Mouse (Mus musculus) MEL (cell line): Measurements from ENCODE around the gene Gm38431. TPM values are rescaled to one million over a fixed set of nuclear protein-coding genes. Genes with fewer than 3 reads are reported as not detected.

ENCODE experiments used
- DNase-seq: peaks from one replicate; pipeline ENCODE4 v3.0.0; 2011; ENCODE audit warnings: low read depth, low spot score
- H3K27ac ChIP-seq: 2 replicates; pipeline ENCODE4 v1.5.1; 2012; ENCODE audit warnings: low read depth, mild to moderate bottlenecking, control low read depth, low read length, moderate library complexity; ENCODE audit not compliant: control insufficient read depth
- H3K27me3 ChIP-seq, 2 experiments: fragments of 150-350 bp in 1 of 2; sonication (generic) in 1 of 2; 2 replicates each; pipeline ENCODE4 v1.6.1; 2012; ENCODE audit warnings: low read length in 2 of 2, mild to moderate bottlenecking in 2 of 2, improper control_type of control experiment in 1 of 2, moderate library complexity in 1 of 2; ENCODE audit not compliant: insufficient read depth in 2 of 2, control insufficient read depth in 1 of 2
- H3K36me3 ChIP-seq, 2 experiments: 2 replicates each; pipeline ENCODE4 v1.6.1; 2012 to 2014; ENCODE audit warnings: low read length in 2 of 2, improper control_type of control experiment in 1 of 2, inconsistent platforms in 1 of 2, mild to moderate bottlenecking in 1 of 2; ENCODE audit not compliant: insufficient read depth in 2 of 2, control insufficient read depth in 1 of 2
- H3K4me1 ChIP-seq, 2 experiments: fragments of 150-350 bp in 1 of 2; sonication (generic) in 1 of 2; 2 replicates each; pipeline ENCODE4 v1.6.1; 2012; ENCODE audit warnings: low read length in 2 of 2, improper control_type of control experiment in 1 of 2, mild to moderate bottlenecking in 1 of 2; ENCODE audit not compliant: insufficient read depth in 2 of 2, control insufficient read depth in 1 of 2
- H3K4me3 ChIP-seq, 2 experiments: fragments of 150-350 bp in 1 of 2; sonication (generic) in 1 of 2; 2 replicates each; pipeline ENCODE4 v1.5.1; 2012; ENCODE audit warnings: low read depth in 2 of 2, low read length in 2 of 2, mild to moderate bottlenecking in 2 of 2, moderate library complexity in 2 of 2, control low read depth in 1 of 2, improper control_type of control experiment in 1 of 2; ENCODE audit not compliant: control insufficient read depth in 1 of 2, insufficient read depth in 1 of 2
- H3K79me2 ChIP-seq: 2 replicates; pipeline ENCODE4 v1.6.1; 2012; ENCODE audit warnings: mild to moderate bottlenecking, low read length, moderate library complexity; ENCODE audit not compliant: control insufficient read depth, poor library complexity, insufficient read depth
- H3K9ac ChIP-seq: 2 replicates; pipeline ENCODE4 v1.6.1; 2012; ENCODE audit warnings: low read depth, mild to moderate bottlenecking, control low read depth, low read length, moderate library complexity; ENCODE audit not compliant: control insufficient read depth, poor library complexity, severe bottlenecking
- H3K9me3 ChIP-seq: fragments of 150-350 bp; sonication (generic); replicated peaks from 2 replicates; pipeline ENCODE4 v1.6.1; 2012; ENCODE audit warnings: mild to moderate bottlenecking, low read length, improper control_type of control experiment, moderate library complexity; ENCODE audit not compliant: insufficient read depth
- CHD1 ChIP-seq: IDR thresholded peaks from 2 replicates; pipeline ENCODE4 v1.6.1; 2012; ENCODE audit warnings: low read depth, mild to moderate bottlenecking, inconsistent platforms, low read length, improper control_type of control experiment
- CHD2 ChIP-seq: IDR thresholded peaks from 2 replicates; pipeline ENCODE4 v1.6.1; 2011; ENCODE audit warnings: low read length, improper control_type of control experiment
- CTCF ChIP-seq, 3 experiments: IDR thresholded peaks in 2 of 3; conservative IDR thresholded peaks in 1 of 3; 2 replicates each; pipeline ENCODE4 v1.5.1; 2011 to 2012; ENCODE audit warnings: low read length in 3 of 3, low read depth in 2 of 3, mild to moderate bottlenecking in 2 of 3, improper control_type of control experiment in 1 of 3, inconsistent platforms in 1 of 3, mixed read lengths in 1 of 3, moderate library complexity in 1 of 3; ENCODE audit not compliant: control insufficient read depth in 1 of 3, insufficient read depth in 1 of 3, poor library complexity in 1 of 3, severe bottlenecking in 1 of 3
- E2F4 ChIP-seq: IDR thresholded peaks from 2 replicates; pipeline ENCODE4 v1.6.1; 2011; ENCODE audit warnings: low read depth, low read length, improper control_type of control experiment, borderline replicate concordance
- ELF1 ChIP-seq: IDR thresholded peaks from 2 replicates; pipeline ENCODE4 v1.6.1; 2014; ENCODE audit warnings: low read depth, mild to moderate bottlenecking, inconsistent platforms, low read length, improper control_type of control experiment, moderate library complexity
- EP300 ChIP-seq, 2 experiments: IDR thresholded peaks; 2 replicates each; pipeline ENCODE4 v1.6.1; 2011; ENCODE audit warnings: improper control_type of control experiment in 2 of 2, low read length in 2 of 2, low read depth in 1 of 2, mild to moderate bottlenecking in 1 of 2
- ETS1 ChIP-seq: IDR thresholded peaks from 2 replicates; pipeline ENCODE4 v1.6.1; 2012; ENCODE audit warnings: low read depth, mild to moderate bottlenecking, inconsistent platforms, low read length, improper control_type of control experiment, moderate library complexity
- GABPA ChIP-seq: IDR thresholded peaks from 2 replicates; pipeline ENCODE4 v1.6.1; 2012; ENCODE audit warnings: low read depth, mild to moderate bottlenecking, inconsistent platforms, low read length, improper control_type of control experiment, moderate library complexity
- MAFK ChIP-seq: IDR thresholded peaks from 2 replicates; pipeline ENCODE4 v1.6.1; 2011; ENCODE audit warnings: low read depth, mild to moderate bottlenecking, low read length, improper control_type of control experiment, borderline replicate concordance
- MAX ChIP-seq: IDR thresholded peaks from 2 replicates; pipeline ENCODE4 v1.6.1; 2011; ENCODE audit warnings: low read length, improper control_type of control experiment
- MYB ChIP-seq: IDR thresholded peaks from 2 replicates; pipeline ENCODE4 v1.6.1; 2011; ENCODE audit warnings: mild to moderate bottlenecking, low read depth, low read length, improper control_type of control experiment
- POLR2AphosphoS2 ChIP-seq: IDR thresholded peaks from 2 replicates; pipeline ENCODE4 v1.6.1; 2011; ENCODE audit warnings: low read length, improper control_type of control experiment
- RCOR1 ChIP-seq: IDR thresholded peaks from 2 replicates; pipeline ENCODE4 v1.6.1; 2012; ENCODE audit warnings: low read depth, mild to moderate bottlenecking, inconsistent platforms, low read length, improper control_type of control experiment
- SIN3A ChIP-seq: IDR thresholded peaks from 2 replicates; pipeline ENCODE4 v1.6.1; 2012; ENCODE audit warnings: low read length, improper control_type of control experiment, inconsistent platforms
- TAL1 ChIP-seq: IDR thresholded peaks from 2 replicates; pipeline ENCODE4 v1.6.1; 2012; ENCODE audit warnings: mild to moderate bottlenecking, inconsistent platforms, low read length, moderate library complexity, mixed read lengths
- TBP ChIP-seq: IDR thresholded peaks from 2 replicates; pipeline ENCODE4 v1.8.0; 2011; ENCODE audit warnings: low read depth, low read length, improper control_type of control experiment
- TCF12 ChIP-seq: IDR thresholded peaks from 2 replicates; pipeline ENCODE4 v1.6.1; 2014; ENCODE audit warnings: low read depth, mild to moderate bottlenecking, inconsistent platforms, low read length, improper control_type of control experiment, moderate library complexity
- USF1 ChIP-seq: IDR thresholded peaks from 2 replicates; pipeline ENCODE4 v1.6.1; 2014; ENCODE audit warnings: low read depth, mild to moderate bottlenecking, inconsistent platforms, low read length, improper control_type of control experiment, moderate library complexity
- ZKSCAN1 ChIP-seq: IDR thresholded peaks from 2 replicates; pipeline ENCODE4 v1.6.1; 2012; ENCODE audit warnings: low read depth, mild to moderate bottlenecking, inconsistent platforms, low read length, improper control_type of control experiment, moderate library complexity
- polyA plus RNA-seq, 2 experiments: library from polyadenylated mRNA; stranded (reverse) in 1 of 2; unstranded in 1 of 2; fragments of >175 nt in 1 of 2; fragments of >200 nt in 1 of 2; gene quantifications; 2 replicates each; pipeline versions ENCODE4 v1.2.1 to v1.2.4; 2012; ENCODE audit warnings: low replicate concordance in 2 of 2, low read depth in 1 of 2; ENCODE audit not compliant: insufficient read length in 2 of 2, insufficient read depth in 1 of 2, missing spikeins in 1 of 2
- total RNA-seq: library from RNA; depleted of rRNA; stranded (reverse); fragments of 300-350 nt; gene quantifications from 2 replicates; pipeline ENCODE4 v1.2.3, GENCODE M21; 2012

Gm38431 gene
- total and polyA plus RNA-seq, 3 experiments = 38.9 to 191 (median 42.1) TPM

- TF ChIP-seq RCOR1 (peak; percentile 86), GABPA (peak; percentile 82; the same call in 1 of the 2 replicates), MYB (peak; percentile 67), SIN3A (peak; percentile 100), USF1 (peak; percentile 99)
Observed at GRCm38 (mm10) chr9:21073044-21073840, 18.6 kb downstream of the Gm38431 start, which contains the start of the genes Gm49373 and Fdx1l (continued).

GRCm38 (mm10) chr9:21072641-21073040 is 19.2 kb downstream of the Gm38431 start:
- Histone ChIP-seq H3K36me3 (peaks cover 19 to 24% of the 10 kb centered on the region in 2 experiments), H3K9ac (peak overlapping the region; percentile 68), H3K4me1 (peaks cover 9 to 17% of the 10 kb centered on the region in 2 experiments; a peak in 3 of 4 replicates), H3K4me3 (peak overlapping the region; percentile 54 to 62), H3K79me2 (peaks cover 35% of the 10 kb centered on the region), H3K27me3 (no peaks in the 10 kb centered on the region), H3K27ac (peak overlapping the region; percentile 52), H3K9me3 (no peaks in the 10 kb centered on the region)
- peak; percentile 83 for DNase-seq
- TF ChIP-seq USF1 = 0 out of 2 replicates have a peak, but pooled peaks have one; percentile 22
- TF ChIP-seq ZKSCAN1 = no peak
- no peak for TF ChIP-seq MAFK
- TF ChIP-seq TBP = peak; percentile 41; the same call in 1 of the 2 replicates
- peak; percentile 60 for TF ChIP-seq ELF1
- no peak for TF ChIP-seq SIN3A
- TF ChIP-seq TAL1 = no peak
- no peak for TF ChIP-seq POLR2AphosphoS2
- no peak for TF ChIP-seq CTCF (IDR thresholded peaks at IDR 0.05 in 2 of 3, conservative IDR thresholded peaks at IDR 0.05 in 1 of 3; ENCODE audit: control insufficient read depth in 1 of 3, insufficient read depth in 1 of 3, low read depth in 2 of 3, low read length in 3 of 3, poor library complexity in 1 of 3, severe bottlenecking in 1 of 3)
- TF ChIP-seq ETS1 = 0 out of 2 replicates have a peak, but pooled peaks have one; percentile 8
- TF ChIP-seq MAX = peak; percentile 12; the same call in 1 of the 2 replicates
- no peak for TF ChIP-seq CHD2
- 0 out of 4 replicates have a peak, but pooled peaks of 1 of the 2 experiments have one; percentile 26 for TF ChIP-seq EP300 (IDR thresholded peaks at IDR 0.05; ENCODE audit: low read depth in 1 of 2, low read length in 2 of 2)
- TF ChIP-seq CHD1 = peak; percentile 59; the same call in 1 of the 2 replicates
- no peak for TF ChIP-seq TCF12
- no peak for TF ChIP-seq E2F4
